Comparison of ENCODE assay signal across 10 mouse cellular contexts in the genomic region with DNA sequence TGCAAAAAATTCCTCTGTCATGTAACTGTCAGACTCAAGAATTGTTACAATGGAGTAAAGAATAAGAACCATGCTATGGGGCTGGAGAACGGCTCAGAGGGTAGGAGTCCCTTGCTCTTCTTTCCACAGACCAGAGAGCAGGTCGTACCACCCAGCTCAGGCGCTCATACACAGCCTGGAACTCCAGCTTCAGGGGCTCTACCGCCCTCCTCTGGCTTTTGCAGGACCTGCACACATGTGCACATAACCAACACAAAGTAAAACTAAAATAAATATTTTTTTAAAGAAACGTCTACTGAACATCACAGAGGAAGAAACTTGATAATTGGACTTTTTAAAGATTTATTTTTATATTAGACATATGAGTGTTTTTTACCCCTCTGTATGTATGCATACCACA. TPM values are rescaled to one million over a fixed set of nuclear protein-coding genes. Genes with fewer than 3 reads are reported as not detected.
DNase-seq lines count a peak whose midpoint lies in the region; ATAC-seq and TF ChIP-seq lines count a peak whose summit lies in the region.
"Had no signal": no experiment of that assay in that cellular context is flagged by ENCODE, and none has a peak within 500 bp of the region (broad histone marks: within the 10 kb centered on the region; RNA-seq: fewer than 3 reads in every experiment).

No protein-coding gene starts in this region.

- H3K79me2 ChIP-seq in MEL (ENCODE audit: control insufficient read depth, insufficient read depth, low read length, poor library complexity) = no peaks in the 10 kb centered on the region

- H3K9ac ChIP-seq in heart, postnatal 0 days (replicated peaks; ENCODE audit: low read depth, low read length) = no peak overlapping the region
- no peak overlapping the region for H3K9ac ChIP-seq in lung, embryonic 16.5 days (ENCODE audit: low read length)
- no peak overlapping the region for H3K9ac ChIP-seq in MEL (ENCODE audit: control insufficient read depth, low read depth, low read length, poor library complexity, severe bottlenecking)
- H3K9ac ChIP-seq in stomach, embryonic 16.5 days (ENCODE audit: low read length) = no peak overlapping the region

- H3K4me3 ChIP-seq in heart, postnatal 0 days (ENCODE audit: low read depth, low read length) = no peak overlapping the region
- H3K4me3 ChIP-seq in lung, embryonic 16.5 days (ENCODE audit: low read length) = no peak overlapping the region
- no peak overlapping the region for H3K4me3 ChIP-seq in MEL (ENCODE audit: control insufficient read depth in 1 of 2, insufficient read depth in 1 of 2, low read depth in 2 of 2, low read length in 2 of 2)
- H3K4me3 ChIP-seq in stomach, embryonic 16.5 days (replicated peaks; ENCODE audit: low read length) = no peak overlapping the region
- H3K4me3 ChIP-seq: megakaryocyte, embryonic 14.5 days had no signal

- 0 out of 2 replicates have a peak, but pooled peaks have one; percentile 11 for TF ChIP-seq CTCF in heart, postnatal 0 days (IDR thresholded peaks at IDR 0.05; ENCODE audit: low read depth)
- TF ChIP-seq CTCF in MEL (IDR thresholded peaks at IDR 0.05 in 2 of 3, conservative IDR thresholded peaks at IDR 0.05 in 1 of 3; ENCODE audit: control insufficient read depth in 1 of 3, insufficient read depth in 1 of 3, low read depth in 2 of 3, low read length in 3 of 3, poor library complexity in 1 of 3, severe bottlenecking in 1 of 3) = peak; percentile 27 to 54 (median 48)

- peak; percentile 52 for TF ChIP-seq RAD21 in MEL (IDR thresholded peaks at IDR 0.05; ENCODE audit: low read depth, low read length)

- ATAC-seq in heart, postnatal 0 days (ENCODE audit: insufficient read depth, low read depth) = no peak
- no peak for ATAC-seq in lung, embryonic 16.5 days (ENCODE audit: low read depth)
- no peak for ATAC-seq in stomach, embryonic 16.5 days (ENCODE audit: insufficient read depth, low FRiP score)

- TF ChIP-seq POLR2A in MEL (IDR thresholded peaks at IDR 0.05; ENCODE audit: control insufficient read depth in 1 of 2, insufficient read depth in 1 of 2, low read depth in 1 of 2, low read length in 2 of 2, poor library complexity in 1 of 2) = no peak

- WGBS in heart, postnatal 0 days = 76% methylated on average over 5 of the region's 5 CpGs
- 79% methylated on average over 5 of the region's 5 CpGs for WGBS in lung, embryonic 16.5 days
- 76% methylated on average over 5 of the region's 5 CpGs for WGBS in stomach, embryonic 16.5 days

- no peaks in the 10 kb centered on the region for H3K9me3 ChIP-seq in heart, postnatal 0 days (replicated peaks; ENCODE audit: control insufficient read depth, low read length)
- H3K9me3 ChIP-seq in lung, embryonic 16.5 days (ENCODE audit: control insufficient read depth, low read length) = no peaks in the 10 kb centered on the region
- H3K9me3 ChIP-seq in MEL (replicated peaks; ENCODE audit: insufficient read depth, low read length) = no peaks in the 10 kb centered on the region
- no peaks in the 10 kb centered on the region for H3K9me3 ChIP-seq in stomach, embryonic 16.5 days (replicated peaks; ENCODE audit: control insufficient read depth, low read length)

- H3K27me3 ChIP-seq in heart, postnatal 0 days (ENCODE audit: control insufficient read depth, insufficient read depth, low read length) = no peaks in the 10 kb centered on the region
- no peaks in the 10 kb centered on the region for H3K27me3 ChIP-seq in lung, embryonic 16.5 days (ENCODE audit: control insufficient read depth, insufficient read depth, low read depth, low read length)
- H3K27me3 ChIP-seq in MEL (ENCODE audit: control insufficient read depth in 1 of 2, insufficient read depth in 2 of 2, low read length in 2 of 2) = peaks cover 0 to 3% of the 10 kb centered on the region in 2 experiments; a peak in 1 of 4 replicates
- H3K27me3 ChIP-seq in stomach, embryonic 16.5 days (ENCODE audit: control insufficient read depth, insufficient read depth, low read length) = no peaks in the 10 kb centered on the region

- H3K4me2 ChIP-seq in heart, postnatal 0 days (ENCODE audit: low read depth, low read length) = no peak overlapping the region
- H3K4me2 ChIP-seq in lung, embryonic 16.5 days (ENCODE audit: low read depth, low read length) = no peak overlapping the region
- H3K4me2 ChIP-seq in stomach, embryonic 16.5 days (ENCODE audit: low read depth, low read length) = no peak overlapping the region

- peaks cover 12% of the 10 kb centered on the region for H3K36me3 ChIP-seq in heart, postnatal 0 days (replicated peaks; ENCODE audit: control insufficient read depth, insufficient read depth, low read length)
- peaks cover 9% of the 10 kb centered on the region for H3K36me3 ChIP-seq in lung, embryonic 16.5 days (ENCODE audit: control insufficient read depth, insufficient read depth, low read length)
- H3K36me3 ChIP-seq in MEL (ENCODE audit: control insufficient read depth in 1 of 2, insufficient read depth in 2 of 2, low read length in 2 of 2) = no peaks in the 10 kb centered on the region
- peaks cover 10% of the 10 kb centered on the region; the same call in 1 of the 2 replicates for H3K36me3 ChIP-seq in stomach, embryonic 16.5 days (ENCODE audit: control insufficient read depth, insufficient read depth, low read length)

- peak overlapping the region; percentile 94; the same call in 1 of the 2 replicates for H3K27ac ChIP-seq in heart, postnatal 0 days (ENCODE audit: low read depth)
- peak overlapping the region; percentile 98 for H3K27ac ChIP-seq in lung, embryonic 16.5 days (ENCODE audit: low read length)
- H3K27ac ChIP-seq in MEL (ENCODE audit: control insufficient read depth, low read depth, low read length) = no peak overlapping the region
- peak overlapping the region; percentile 98 for H3K27ac ChIP-seq in stomach, embryonic 16.5 days (ENCODE audit: low read length)

- no peak for DNase-seq in heart, postnatal 0 days (ENCODE audit: low spot score)
- DNase-seq in heart, adult 18-20 months = no peak
- DNase-seq in lung, adult 18-20 months = no peak
- DNase-seq in MEL (ENCODE audit: low read depth, low spot score) = peak; percentile 32
- no peak for DNase-seq in spleen, postnatal 4 days (ENCODE audit: low spot score in 2 of 2)
- DNase-seq: adrenal gland, adult 8-10 months; gastrocnemius, postnatal 36 days had no signal

- TF ChIP-seq EP300 in heart, postnatal 0 days (IDR thresholded peaks at IDR 0.05; ENCODE audit: low read depth) = no peak
- no peak for TF ChIP-seq EP300 in MEL (IDR thresholded peaks at IDR 0.05; ENCODE audit: low read depth in 1 of 2, low read length in 2 of 2)

- H3K4me1 ChIP-seq in heart, postnatal 0 days (ENCODE audit: control insufficient read depth, insufficient read depth) = peaks cover 15% of the 10 kb centered on the region; the same call in 1 of the 2 replicates
- H3K4me1 ChIP-seq in lung, embryonic 16.5 days (replicated peaks; ENCODE audit: control insufficient read depth, insufficient read depth, low read length) = peaks cover 29% of the 10 kb centered on the region
- H3K4me1 ChIP-seq in MEL (ENCODE audit: control insufficient read depth in 1 of 2, insufficient read depth in 2 of 2, low read length in 2 of 2) = no peaks in the 10 kb centered on the region
- peaks cover 13% of the 10 kb centered on the region for H3K4me1 ChIP-seq in stomach, embryonic 16.5 days (ENCODE audit: control insufficient read depth, insufficient read depth, low read length)

TF ChIP-seq in MEL, 35 proteins besides CTCF, POLR2A, EP300 and RAD21:
- TF ChIP-seq SMC3 (IDR thresholded peaks at IDR 0.05; ENCODE audit: low read depth, low read length) = peak; percentile 56
- TF ChIP-seq TAL1 (IDR thresholded peaks at IDR 0.05; ENCODE audit: low read length) = no peak
- no peak for TF ChIP-seq POLR2AphosphoS5 (IDR thresholded peaks at IDR 0.05; ENCODE audit: borderline replicate concordance, low read depth, low read length)
- no peak for TF ChIP-seq HCFC1 (IDR thresholded peaks at IDR 0.05; ENCODE audit: low read depth, low read length)
- TF ChIP-seq GATA1 (IDR thresholded peaks at IDR 0.05; ENCODE audit: low read depth, low read length) = no peak

RNA-seq across cellular contexts. Expression of gene Ppp1r3c, which starts 1.6 kb away (rescaled TPM):
- total RNA-seq in heart, postnatal 0 days (2014; rRNA removed; ENCODE audit: low replicate concordance) = 35.1 and 56.9 TPM in 2 replicates
- 39.0 and 44.6 TPM in 2 replicates for polyA plus RNA-seq in heart, postnatal 0 days (2015; fragmentation: Nextera tagmentation; extraction: Ambion mirVana)
- total RNA-seq in heart, adult 18-20 months (2021) = 100 to 1,000 TPM; 159 to 201 TPM
- 97.2 and 105 TPM in 2 replicates for polyA plus RNA-seq in lung, embryonic 16.5 days (2015; fragmentation: Nextera tagmentation; extraction: Ambion mirVana)
- total RNA-seq in MEL (2012; rRNA removed) = not detected in 2 replicates
- not detected for polyA plus RNA-seq in MEL (2012; ENCODE audit: insufficient read depth in 1 of 2, insufficient read length in 2 of 2, low read depth in 1 of 2, low replicate concordance in 2 of 2, missing spikeins in 1 of 2)
- polyA plus RNA-seq in stomach, embryonic 16.5 days (2015; fragmentation: Nextera tagmentation; extraction: Ambion mirVana) = 26.1 and 29.0 TPM in 2 replicates

Comparison
In these comparisons a context has a peak if more than half of its experiments do, and no peak if none do; other contexts are left out.
1. RNA of gene Ppp1r3c, which starts 1.6 kb away (polyA plus RNA-seq): 97.2 to 105 TPM in lung, embryonic 16.5 days, 39.0 to 44.6 TPM in heart, postnatal 0 days and 26.1 to 29.0 TPM in stomach, embryonic 16.5 days; not detected in MEL; every median in the first group is over 10 times any median in the second.